Mouse (Mus musculus): Measurements from ENCODE around the gene Gm21987. TPM values are rescaled to one million over a fixed set of nuclear protein-coding genes. Genes with fewer than 3 reads are reported as not detected.

Gene Gm21987
- total RNA-seq, 2 experiments from 2014 or later, result not detected

- no peak for DNase-seq (ENCODE audit: low spot score in 2 of 2)
These were observed 23.2 kb downstream of the Gm21987 start for GRCm38 (mm10) chr16:38369992-38370484.

- no peak for DNase-seq (ENCODE audit: low spot score in 2 of 2)
These were observed 24.0 kb downstream of the Gm21987 start for GRCm38 (mm10) chr16:38370633-38371374.

- no peak for DNase-seq (ENCODE audit: low spot score in 2 of 2)
These were observed 25.0 kb downstream of the Gm21987 start for GRCm38 (mm10) chr16:38371705-38372296.

- no peak for DNase-seq (ENCODE audit: low spot score in 2 of 2)
These were observed 26.0 kb downstream of the Gm21987 start for GRCm38 (mm10) chr16:38372876-38373275.

GRCm38 (mm10) chr16:38373439-38373838 is 26.6 kb downstream of the Gm21987 start:
- no peak for DNase-seq (ENCODE audit: low spot score in 2 of 2)

GRCm38 (mm10) chr16:38373941-38374340 is 27.1 kb downstream of the Gm21987 start:
- DNase-seq (ENCODE audit: low spot score in 2 of 2), result no peak

- DNase-seq (ENCODE audit: low spot score in 2 of 2), result no peak
These were observed 27.7 kb downstream of the Gm21987 start for GRCm38 (mm10) chr16:38374379-38375140.

- no peak for DNase-seq (ENCODE audit: low spot score in 2 of 2)
These were observed 28.3 kb downstream of the Gm21987 start for GRCm38 (mm10) chr16:38375182-38375581.

- DNase-seq (ENCODE audit: low spot score in 2 of 2), result peak; percentile 32 to 58
These were observed 29.5 kb downstream of the Gm21987 start for GRCm38 (mm10) chr16:38376163-38376840.

GRCm38 (mm10) chr16:38376841-38377249 is 30.0 kb downstream of the Gm21987 start:
- no peak for DNase-seq (ENCODE audit: low spot score in 2 of 2)

- DNase-seq (ENCODE audit: low spot score in 2 of 2), result no peak
These were observed 30.7 kb downstream of the Gm21987 start for GRCm38 (mm10) chr16:38377546-38377945.

- DNase-seq (ENCODE audit: low spot score in 2 of 2), result no peak
These were observed 31.8 kb downstream of the Gm21987 start for GRCm38 (mm10) chr16:38378591-38378990.

GRCm38 (mm10) chr16:38379088-38379487 is 32.2 kb downstream of the Gm21987 start:
- no peak for DNase-seq (ENCODE audit: low spot score in 2 of 2)

- DNase-seq (ENCODE audit: low spot score in 2 of 2), result no peak
These were observed 32.7 kb downstream of the Gm21987 start for GRCm38 (mm10) chr16:38379493-38379892.

GRCm38 (mm10) chr16:38379926-38380325 is 33.1 kb downstream of the Gm21987 start:
- DNase-seq (ENCODE audit: low spot score in 2 of 2), result no peak

GRCm38 (mm10) chr16:38383683-38384082 is 36.8 kb downstream of the Gm21987 start:
- DNase-seq (ENCODE audit: low spot score in 2 of 2), result no peak

GRCm38 (mm10) chr16:38385184-38385634 is 38.4 kb downstream of the Gm21987 start:
- DNase-seq (ENCODE audit: low spot score in 2 of 2), result no peak

- no peak for DNase-seq (ENCODE audit: low spot score in 2 of 2)
These were observed 38.9 kb downstream of the Gm21987 start for GRCm38 (mm10) chr16:38385700-38386099.

- no peak for DNase-seq (ENCODE audit: low spot score in 2 of 2)
These were observed 40.5 kb downstream of the Gm21987 start for GRCm38 (mm10) chr16:38387389-38387788.

GRCm38 (mm10) chr16:38388757-38389156 is 41.9 kb downstream of the Gm21987 start:
- no peak for DNase-seq (ENCODE audit: low spot score in 2 of 2)

- DNase-seq (ENCODE audit: low spot score in 2 of 2), result no peak
These were observed 42.5 kb downstream of the Gm21987 start for GRCm38 (mm10) chr16:38389284-38389893.
